Mouse (Mus musculus) liver, postnatal 0 days (tissue): ENCODE data around the gene Meox1.

Source experiments
- CTCF ChIP-seq: sonication (generic); IDR thresholded peaks from 2 replicates; pipeline ENCODE4 v1.5.1; 2016; ENCODE audit warnings: antibody characterized with exemption, low read depth
- EP300 ChIP-seq: IDR thresholded peaks from 2 replicates; pipeline ENCODE4 v1.6.1; 2016; ENCODE audit warnings: antibody characterized with exemption, low read depth, mild to moderate bottlenecking

GRCm38 (mm10) chr11:101926951-101927589, 32.9 kb upstream of the Meox1 start:
- no peak for TF ChIP-seq CTCF
- TF ChIP-seq EP300 = no peak
